Mouse (Mus musculus) bone marrow, adult 2 months (tissue): Measurements from ENCODE around the gene Spats2.

Source experiments
- CTCF ChIP-seq: fragments of 200-500 bp; IDR thresholded peaks from 2 replicates; pipeline ENCODE4 v1.5.1; 2011; ENCODE audit warnings: low read length, control low read depth; ENCODE audit not compliant: control insufficient read depth, insufficient read depth
- POLR2A ChIP-seq: fragments of 200-500 bp; IDR thresholded peaks from 2 replicates; pipeline ENCODE4 v1.6.1; 2011; ENCODE audit warnings: low read depth, mild to moderate bottlenecking, control low read depth, low read length, borderline replicate concordance; ENCODE audit not compliant: control insufficient read depth

DNA sequence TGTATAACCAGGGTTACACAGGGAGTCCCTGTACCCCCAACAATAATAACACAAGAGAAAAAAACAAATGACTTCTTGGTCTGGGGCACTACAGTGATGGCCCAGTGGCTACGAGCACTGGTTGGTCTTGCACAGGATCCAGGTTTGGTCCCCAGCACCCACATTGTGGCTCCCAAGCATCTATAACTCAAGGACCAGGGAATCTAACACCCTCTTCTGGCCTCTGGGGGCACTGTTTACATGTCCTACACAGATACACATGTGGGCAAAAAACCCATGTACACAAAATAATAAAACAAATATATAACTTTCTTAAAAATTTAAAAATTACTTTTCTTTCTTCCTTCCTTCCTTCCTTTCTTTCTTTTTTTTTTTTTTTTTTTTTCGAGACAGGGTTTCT lies 53.9 kb downstream of the Spats2 start:
- TF ChIP-seq CTCF: no peak
- TF ChIP-seq POLR2A: no peak
